Mouse (Mus musculus): ENCODE results near the gene Cxcl16.
"Not testable (repeated sequence)": the region's sequence is repeated elsewhere in the genome, so short reads cannot be mapped to it uniquely, and the experiment has no call there.

Gene Cxcl16

DNA sequence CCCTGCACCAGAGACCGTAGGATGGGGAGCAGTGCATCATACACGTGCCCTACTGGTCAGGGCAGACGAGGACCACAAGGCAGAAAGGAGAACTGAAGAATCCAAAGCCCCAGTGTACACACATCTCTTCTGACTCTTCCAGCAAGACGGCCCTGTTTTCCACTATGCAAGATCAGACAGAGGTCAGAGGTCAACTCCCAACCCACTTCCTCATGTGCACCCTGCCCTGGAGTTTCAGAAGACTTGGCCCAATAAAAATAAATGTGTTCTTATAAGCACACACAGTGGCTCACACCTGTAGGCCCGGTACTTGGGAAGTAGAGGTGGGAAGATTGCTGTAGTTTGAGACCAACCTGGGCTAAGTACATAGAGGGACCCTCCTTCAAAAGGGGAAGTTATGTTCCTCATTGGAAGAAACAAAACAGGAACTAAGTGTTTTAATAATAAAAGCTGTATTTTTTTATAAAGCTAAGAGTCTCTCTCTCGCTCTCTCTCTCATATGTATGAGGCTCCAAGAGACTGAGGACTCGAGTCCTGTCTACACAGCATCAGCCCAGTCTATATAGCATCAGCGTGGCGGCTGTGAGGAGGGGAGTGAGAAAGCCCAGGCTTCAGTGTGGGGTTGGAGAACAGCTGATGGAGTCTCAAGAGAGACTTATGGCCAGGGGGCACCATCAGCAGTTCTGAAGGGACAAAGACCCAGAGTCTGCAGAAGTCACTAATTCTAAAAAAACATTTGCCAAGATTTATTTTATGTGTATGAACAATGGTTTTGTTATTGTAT lies 6.3 kb downstream of the Cxcl16 start:
- in situ Hi-C loops (cut with MboI, MseI): no loop called here

DNA sequence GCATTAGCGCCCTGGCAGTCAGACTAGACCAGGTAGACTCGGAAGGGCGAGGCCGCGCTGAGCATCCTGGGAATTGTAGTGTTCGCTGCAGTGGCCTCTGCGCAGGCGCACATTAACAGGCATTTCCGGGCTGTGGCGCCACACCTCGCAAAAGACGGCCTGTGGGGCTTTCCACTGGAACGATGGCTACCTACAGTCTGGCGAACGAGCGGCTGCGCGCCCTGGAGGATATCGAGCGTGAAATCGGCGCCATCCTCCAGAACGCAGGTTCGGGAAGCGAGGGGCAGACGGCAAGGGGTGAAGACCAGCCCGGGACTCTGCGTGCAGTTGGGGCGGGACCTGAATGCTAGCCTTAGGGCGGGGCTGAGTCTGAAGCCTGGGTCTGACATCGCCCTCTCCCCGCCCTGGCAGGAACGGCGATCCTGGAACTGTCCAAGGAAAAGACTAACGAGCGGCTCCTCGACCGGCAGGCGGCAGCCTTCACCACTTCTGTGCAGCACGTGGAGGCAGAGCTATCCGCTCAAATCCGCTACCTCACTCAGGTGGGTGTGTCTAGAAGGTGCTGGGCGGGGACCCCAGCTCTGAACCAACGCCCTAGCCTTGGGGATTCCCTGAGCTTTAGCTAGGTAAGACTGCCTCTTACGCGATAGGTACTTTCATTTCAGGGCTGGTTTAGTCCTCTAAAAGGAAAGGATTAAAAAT lies 7.8 kb downstream of the Cxcl16 start, which contains the start of gene Med11:
Med11 (plus strand) TSS at position 123 of the 702 bp plus-strand sequence.
- in situ Hi-C loops (cut with MboI, MseI): no loop called here

DNA sequence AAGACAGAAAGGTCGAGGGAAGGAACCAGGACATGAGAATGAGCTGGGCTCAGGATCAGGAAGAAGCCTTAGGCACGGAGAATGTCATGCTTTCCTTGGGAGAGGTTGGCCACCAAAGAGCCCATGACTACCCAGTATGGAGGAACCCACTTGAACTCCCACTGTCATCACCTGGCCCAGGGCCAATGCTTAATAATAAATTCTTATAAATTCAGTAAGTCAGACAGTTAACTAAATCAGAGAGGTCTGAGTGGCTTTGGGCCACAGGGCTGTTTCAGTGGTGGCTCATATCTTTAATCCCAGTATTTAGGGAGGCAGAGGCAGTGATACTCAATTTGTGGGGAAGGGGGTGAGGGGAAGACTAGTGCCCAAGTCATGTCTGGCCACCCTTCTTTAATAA lies 8.9 kb downstream of the Cxcl16 start:
- in situ Hi-C loops (cut with MboI, MseI): no loop called here

DNA sequence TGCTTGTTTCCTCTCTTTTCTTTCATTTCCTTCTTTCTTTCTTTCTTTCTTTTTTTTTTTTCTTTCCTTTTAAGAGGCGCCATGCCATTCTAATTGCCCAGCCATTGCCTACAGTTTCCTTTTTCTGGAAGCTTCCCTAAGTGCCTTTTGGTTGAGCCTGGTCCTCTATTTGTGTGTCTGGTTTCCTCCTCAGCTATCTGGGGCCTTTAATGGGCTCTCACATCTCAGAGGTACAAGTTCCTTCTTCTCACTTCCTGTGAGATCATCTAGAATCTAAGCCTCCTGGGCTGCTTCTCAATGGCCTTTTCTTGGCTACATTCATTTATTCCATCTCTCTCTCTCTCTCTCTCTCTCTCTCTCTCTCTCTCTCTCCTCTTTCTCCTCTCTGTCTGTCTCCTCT lies 12.4 kb downstream of the Cxcl16 start:
- in situ Hi-C loops (cut with MboI, MseI): no loop called here

DNA sequence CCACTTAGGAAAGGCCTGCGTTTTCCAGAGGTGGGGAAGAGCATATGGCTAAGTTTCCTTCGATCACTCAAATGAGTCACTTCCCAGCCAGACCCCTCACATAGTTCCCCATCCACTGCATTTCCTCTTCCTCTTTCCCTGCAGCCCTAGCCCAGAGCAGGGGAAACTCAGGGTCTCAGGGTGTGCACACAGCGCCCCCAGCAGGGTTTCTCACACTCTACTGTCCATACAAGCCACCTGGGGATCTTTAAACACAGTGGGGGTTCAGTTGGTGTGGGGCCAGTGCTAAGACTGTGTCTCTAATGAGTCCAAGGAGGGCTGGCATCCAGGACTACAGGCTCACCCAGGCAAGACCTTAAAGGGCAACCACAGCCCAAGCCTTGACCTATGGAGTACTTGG lies 13.0 kb downstream of the Cxcl16 start:
- in situ Hi-C loops (cut with MboI, MseI): no loop called here

DNA sequence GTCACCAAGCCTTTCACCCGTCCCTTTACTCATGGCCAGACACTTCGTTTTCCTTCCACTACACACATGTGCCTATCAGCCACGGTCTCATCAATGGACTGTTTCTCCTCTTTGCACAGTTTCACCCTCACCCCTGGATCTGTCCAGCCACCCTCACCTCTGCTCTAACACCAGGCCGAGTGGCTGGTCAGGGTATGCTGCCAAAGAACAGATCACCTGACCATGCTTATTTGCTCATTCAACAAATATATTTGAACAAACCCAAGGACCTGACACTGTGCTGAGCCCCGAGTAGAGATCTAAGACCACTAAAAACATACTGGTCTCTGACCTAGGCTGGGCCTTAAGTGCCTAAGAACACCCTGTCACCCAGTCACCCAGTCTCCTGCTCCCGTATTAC lies 15.1 kb downstream of the Cxcl16 start:
- in situ Hi-C loops (cut with MboI, MseI): no loop called here

DNA sequence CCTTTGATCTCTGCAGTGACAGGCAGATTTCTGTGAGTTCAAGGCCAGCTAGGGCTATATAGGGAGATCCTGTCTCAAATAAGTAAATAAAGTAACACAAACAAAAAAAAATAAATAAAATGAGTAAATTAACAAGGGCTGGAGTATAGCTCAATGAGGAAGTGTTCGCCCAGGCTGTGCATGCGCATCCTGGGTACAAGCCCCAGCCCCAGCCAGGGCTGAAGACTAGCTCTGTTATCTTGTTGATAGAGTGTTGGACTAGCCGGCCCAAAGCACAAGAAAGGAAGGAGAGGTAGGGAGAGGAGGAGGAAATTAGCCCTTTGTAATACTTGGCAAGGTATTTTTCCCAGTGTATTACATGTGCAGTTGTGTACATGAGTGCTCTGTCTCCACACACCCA lies 15.8 kb downstream of the Cxcl16 start:
- in situ Hi-C loops (cut with MboI, MseI): no loop called here

DNA sequence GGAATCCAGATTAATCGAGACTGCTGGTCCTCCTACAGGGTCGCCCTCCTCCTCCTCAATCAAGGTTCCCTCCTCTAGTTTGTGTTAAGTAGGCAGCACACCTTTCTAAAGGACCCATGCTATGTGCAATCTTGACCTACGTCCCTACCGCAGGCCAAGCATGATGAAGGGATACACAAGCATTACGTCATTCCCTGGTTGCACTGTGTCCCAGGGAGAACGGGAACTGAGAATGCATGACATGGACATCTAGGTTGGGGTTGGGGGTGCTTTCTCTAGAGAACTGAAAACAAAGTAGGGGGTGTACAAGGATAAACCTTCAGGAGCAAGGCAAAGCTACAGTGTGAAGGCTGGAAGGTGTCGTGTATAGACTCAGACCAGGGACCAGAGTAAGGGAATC lies 17.9 kb downstream of the Cxcl16 start:
- in situ Hi-C loops (cut with MboI, MseI): no loop called here

DNA sequence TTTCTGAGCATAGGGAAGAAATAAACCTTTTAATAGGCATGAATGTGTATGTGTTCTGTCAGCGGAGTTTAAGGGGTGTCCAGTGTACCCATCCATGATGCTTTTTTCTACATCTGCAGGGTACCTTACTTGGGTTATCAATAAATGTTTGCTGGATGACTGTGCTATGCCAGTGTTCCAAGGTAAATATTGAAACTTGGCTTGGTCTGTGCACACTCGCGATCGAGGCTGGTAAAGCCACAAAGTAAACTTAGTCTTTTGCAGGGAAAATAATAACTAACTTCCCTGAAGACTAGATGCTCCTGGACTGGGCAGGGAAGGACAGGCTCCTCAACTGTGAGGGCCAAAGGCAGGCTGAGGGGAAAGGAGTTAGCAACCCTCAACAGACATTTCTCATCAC lies 19.1 kb downstream of the Cxcl16 start:
- in situ Hi-C loops (cut with MboI, MseI): no loop called here

DNA sequence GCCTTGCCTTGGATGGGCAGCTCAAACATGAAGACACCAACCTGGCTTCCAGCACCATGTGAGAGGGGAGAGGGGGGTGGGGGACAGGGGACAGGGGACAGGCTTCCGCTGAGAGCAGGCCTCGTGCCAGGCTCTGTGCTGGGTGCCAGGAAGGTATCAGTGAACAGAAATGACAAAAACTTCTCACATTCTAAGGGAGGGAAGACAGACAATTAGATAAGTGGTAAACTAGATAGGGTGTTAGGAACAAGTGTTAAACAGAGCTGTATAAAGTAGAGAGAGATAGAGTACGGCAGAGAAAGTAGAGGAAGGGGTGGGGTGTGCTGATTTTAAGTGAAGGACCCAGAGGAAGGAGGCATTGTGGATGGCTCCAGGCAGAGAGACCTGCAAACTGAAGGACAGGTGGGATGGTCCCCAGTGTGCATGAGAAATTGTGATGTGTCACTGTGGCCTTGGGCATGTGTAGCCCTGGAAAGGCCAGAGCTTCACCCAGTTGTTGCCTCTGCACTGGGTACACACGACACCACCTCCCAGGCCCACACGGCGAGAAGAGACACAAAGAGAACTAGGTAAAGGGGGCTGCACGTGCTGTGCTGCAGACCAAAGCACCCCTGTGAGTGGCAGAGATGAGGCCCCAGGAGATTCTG lies 20.9 kb downstream of the Cxcl16 start:
- in situ Hi-C loops (cut with MboI, MseI): loop anchor here (5.0 to 10.0 kb wide), 2 partner anchors 166 to 1342 kb away; partner anchors contain the start of gene Per1

DNA sequence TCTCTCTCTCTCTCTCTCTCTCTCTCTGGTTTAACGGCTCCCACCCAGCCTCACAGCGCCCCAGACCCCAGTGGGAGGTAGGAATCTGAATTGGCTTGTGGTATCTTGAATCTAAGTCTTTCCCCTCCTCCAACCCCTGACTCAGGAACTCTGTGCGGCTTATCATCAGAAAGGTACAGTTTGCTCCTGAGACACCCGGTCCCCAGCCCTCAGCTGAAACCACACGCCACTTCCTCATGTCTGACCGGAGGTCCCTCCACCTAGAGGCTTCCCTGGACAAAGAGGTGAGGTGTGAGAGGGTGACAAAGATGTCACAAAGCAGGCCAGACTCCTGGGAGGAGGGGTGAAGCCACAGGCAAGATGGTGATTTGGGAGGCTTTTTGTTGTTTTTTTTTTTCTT lies 22.4 kb downstream of the Cxcl16 start:
- in situ Hi-C loops (cut with MboI, MseI): loop anchor here (5.0 to 10.0 kb wide), 2 partner anchors 167 to 1340 kb away; partner anchors contain the start of gene Per1

DNA sequence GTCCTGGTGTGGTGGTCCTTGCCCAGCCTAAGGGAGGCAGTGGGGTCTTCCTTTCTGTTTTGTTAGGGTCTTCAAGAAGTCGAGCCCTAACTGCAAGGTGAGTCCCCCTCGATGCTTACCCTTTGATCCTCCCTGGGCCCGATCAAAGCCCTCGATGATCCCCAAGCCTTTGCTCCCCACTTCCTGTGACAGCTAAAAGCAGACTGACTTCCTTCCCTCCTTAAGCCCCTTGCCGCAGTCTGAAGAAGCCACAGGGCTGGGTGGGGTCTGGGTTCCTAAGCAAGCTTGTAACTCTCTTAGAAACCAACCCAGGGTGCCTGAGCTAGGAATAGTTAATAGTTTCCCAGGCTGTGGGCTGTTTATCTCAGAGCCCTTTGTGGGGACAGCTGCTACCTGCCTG lies 24.3 kb downstream of the Cxcl16 start:
- in situ Hi-C loops (cut with MboI, MseI): loop anchor here (5.0 to 10.0 kb wide), 2 partner anchors 169 to 1338 kb away; partner anchors contain the start of gene Per1

DNA sequence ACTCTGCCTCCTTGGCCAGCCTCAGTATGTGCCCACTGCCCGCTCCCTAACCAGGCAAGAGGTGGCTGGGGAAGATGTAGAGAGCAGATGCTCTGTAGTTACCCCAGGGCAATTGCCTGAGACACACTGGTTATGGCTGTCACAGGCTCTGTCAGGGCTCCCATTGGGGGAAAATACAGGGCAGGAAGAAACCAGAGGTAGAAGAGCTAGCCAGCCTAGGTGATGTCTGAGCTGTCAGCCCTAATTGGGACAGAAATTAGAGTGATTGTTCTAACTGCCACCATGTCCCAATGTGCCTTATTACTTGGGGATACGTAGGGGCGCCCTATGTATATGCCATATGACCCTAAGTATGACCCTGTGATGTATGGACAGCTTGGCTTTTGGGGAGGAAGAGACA lies 25.8 kb downstream of the Cxcl16 start:
- in situ Hi-C loops (cut with MboI, MseI): loop anchor here (5.0 to 10.0 kb wide), 2 partner anchors 73 to 171 kb away; partner anchors contain the start of gene Tm4sf5

DNA sequence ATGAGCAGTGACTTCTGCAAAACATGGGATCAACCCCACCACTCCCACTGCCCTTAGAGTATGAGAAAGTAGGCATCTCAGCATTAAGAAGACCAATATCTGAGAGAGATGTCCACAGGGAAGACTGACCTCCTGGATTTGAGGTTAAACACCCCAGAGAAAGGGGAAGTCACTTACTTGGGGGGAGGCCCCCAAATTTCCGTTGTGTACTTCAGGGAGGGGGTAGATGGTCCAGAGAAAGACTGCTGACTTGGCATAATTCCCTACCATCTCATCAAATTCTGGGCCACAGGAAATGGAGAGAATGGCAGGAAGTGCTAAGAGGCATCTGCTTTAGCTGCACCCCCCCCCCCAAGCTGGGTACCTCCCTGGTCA lies 26.2 kb downstream of the Cxcl16 start:
- in situ Hi-C loops (cut with MboI, MseI): loop anchor here (5.0 to 10.0 kb wide), 2 partner anchors 74 to 171 kb away; partner anchors contain the start of gene Tm4sf5

DNA sequence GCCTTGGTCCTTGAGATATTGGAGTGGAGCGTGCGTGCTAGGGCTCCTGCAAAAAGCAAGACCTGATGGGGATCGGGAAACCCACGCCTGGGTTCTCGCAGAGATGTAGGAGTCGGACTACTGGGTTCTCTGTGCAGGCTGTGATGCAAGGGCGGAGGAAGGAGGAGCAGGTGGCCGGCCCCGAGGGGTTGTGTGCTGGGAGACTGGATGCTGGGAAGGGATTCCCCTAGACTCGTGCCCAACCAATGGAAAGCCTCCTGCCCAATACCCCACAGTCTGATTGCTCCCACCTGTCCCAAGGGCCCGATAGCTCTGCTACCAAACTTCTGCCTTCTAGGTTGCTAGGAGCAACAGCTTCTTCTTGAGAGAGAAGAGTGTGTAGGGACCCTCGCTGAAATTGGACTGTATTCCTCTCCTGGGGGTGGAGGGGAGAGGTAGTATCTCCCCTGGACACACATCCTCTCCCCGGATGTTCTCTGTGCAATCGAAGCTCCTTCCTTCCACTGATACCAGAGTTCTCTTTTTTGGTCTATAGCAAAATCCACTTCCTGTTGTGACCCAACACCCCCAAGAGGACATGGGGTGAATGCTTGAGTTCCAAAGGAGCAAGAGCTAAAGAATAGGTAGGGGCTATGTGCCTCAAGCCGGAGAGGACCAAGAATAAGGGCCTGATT lies 26.8 kb downstream of the Cxcl16 start:
- in situ Hi-C loops (cut with MboI, MseI): loop anchor here (5.0 to 10.0 kb wide), 2 partner anchors 74 to 172 kb away; partner anchors contain the start of gene Tm4sf5

DNA sequence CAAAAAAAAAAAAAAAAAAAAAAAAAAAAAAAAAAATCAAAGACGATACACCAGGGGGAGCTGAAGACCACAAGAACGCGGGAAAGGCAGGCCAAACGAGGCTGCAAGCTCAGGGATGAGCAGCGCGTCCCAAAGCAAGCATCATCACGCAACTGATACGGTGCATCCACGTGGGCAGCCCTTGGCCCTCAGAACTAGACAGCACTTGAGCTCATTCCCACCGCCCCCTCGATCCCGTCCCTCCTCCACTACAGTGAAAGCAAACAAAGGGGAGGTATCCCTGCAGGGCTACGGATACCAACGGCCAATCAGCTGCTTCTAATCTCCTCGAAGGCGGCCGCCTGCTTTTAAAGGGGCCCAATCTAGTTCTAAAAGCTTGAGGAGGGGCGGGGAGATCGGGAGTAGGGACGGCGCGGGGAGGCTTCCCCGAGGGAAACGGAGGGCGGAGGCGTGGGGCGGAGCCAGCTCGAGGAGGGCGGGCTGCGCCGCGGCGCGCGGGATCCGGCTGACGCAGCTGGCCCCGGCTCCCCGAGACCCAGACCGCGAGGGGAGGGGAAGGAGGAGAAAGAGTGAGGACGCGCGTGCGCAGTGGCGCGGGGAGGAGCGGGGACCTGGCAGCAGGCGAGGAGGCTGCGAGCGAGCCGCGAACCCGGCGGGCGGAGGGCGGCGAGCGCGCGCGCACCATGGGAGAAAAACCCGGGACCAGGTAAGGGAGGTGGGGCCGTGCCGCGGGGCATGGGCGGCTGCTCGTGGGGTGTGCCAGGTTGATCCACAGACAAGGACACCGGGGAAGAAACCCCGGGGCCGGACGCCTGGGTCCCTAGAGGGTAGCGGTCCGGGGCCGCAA lies 27.5 kb downstream of the Cxcl16 start, which contains the start of gene Arrb2:
Arrb2 (plus strand) TSS at position 588 of the 847 bp plus-strand sequence.
- in situ Hi-C loops (cut with MboI, MseI): loop anchor here (5.0 to 10.0 kb wide), 2 partner anchors 75 to 173 kb away; partner anchors contain the start of gene Tm4sf5

DNA sequence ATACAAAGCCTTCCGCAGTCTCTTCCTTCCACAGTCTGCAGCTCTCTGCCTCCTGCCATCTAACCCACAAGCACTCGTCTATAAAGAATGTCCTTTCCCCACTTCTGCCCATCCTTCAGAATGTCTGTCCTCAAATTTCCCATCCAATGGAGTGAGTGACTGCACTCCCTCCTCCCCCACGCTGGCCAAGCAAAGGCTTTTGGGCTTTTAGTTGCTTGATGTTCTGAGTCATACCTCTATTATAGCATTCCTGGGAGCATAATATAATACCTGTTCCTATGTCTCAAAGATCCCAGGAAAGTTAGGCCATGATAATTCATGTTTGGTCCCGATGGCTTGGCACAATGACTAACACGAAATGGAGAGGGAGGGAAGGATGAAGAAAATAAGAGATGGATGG lies 28.2 kb downstream of the Cxcl16 start:
- in situ Hi-C loops (cut with MboI, MseI): loop anchor here (5.0 to 10.0 kb wide), 2 partner anchors 76 to 173 kb away; partner anchors contain the start of gene Tm4sf5

DNA sequence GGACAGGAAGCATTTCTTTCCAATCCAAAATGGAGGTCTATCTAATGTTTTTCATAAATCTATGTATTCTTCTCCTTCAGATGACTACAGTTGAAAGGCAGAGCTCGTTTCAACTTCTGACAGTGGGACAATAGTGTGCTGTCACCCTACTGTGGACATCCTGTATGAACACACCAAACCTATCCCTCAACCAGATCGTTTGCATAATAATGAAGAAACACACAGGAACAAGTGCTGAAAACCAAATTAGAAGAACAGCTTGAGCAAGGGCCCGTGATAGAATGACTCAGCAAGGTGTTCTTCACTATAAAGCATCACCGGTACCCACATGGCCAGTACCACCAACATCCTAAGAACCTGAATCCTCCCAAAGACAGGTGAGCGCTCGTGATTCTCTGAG lies 33.2 kb downstream of the Cxcl16 start:
- in situ Hi-C loops (cut with MboI, MseI): not testable (repeated sequence)

DNA sequence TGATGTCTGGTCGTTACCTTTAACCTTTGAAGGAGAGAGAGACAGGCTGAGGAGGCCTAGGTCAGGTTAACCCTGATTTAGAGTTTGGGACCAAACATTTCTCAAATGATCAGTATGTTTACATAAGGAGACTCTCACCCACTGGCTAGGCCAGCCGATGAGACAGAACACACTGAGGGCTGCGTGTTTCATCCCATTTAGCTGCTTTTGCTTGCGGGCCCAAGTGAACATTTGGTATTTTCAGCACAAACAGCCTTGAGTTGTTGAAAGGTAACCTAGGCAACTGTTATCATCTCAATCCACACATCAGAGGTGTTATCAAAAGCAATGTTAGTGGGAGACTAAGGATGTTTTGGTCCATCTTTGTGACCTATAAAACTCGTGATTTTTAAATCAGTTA lies 40.3 kb downstream of the Cxcl16 start:
- in situ Hi-C loops (cut with MboI, MseI): no loop called here

DNA sequence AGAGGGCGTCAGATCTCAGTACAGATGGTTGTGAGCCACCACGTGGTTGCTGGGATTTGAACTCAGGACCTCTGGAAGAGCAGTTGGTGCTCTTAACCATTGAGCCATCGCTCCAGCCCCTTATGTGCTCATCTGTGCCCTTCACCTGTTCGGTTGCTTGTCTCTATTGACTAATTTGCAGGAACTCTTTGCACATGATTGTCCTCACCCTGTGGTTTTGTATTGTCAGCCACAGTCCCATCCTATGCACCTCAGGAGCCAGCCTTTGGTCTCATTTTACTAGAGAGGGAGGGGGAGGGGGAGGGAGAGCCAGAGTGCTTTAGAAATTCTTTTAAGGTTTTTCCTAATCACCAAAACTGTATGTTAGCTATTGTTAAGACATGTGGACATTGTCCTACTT lies 41.6 kb downstream of the Cxcl16 start:
- in situ Hi-C loops (cut with MboI, MseI): no loop called here

Measured in regulatory T cell (primary cell).